ENCODE assay signal across 15 mouse cellular contexts in genomic region chr13:120196189-120196821, GRCm38 (mm10). TPM values are rescaled to one million over a fixed set of nuclear protein-coding genes. Genes with fewer than 3 reads are reported as not detected.
"Had no signal": no experiment of that assay in that cellular context is flagged by ENCODE, and none has a peak within 500 bp of the region (broad histone marks: within the 10 kb centered on the region; RNA-seq: fewer than 3 reads in every experiment).

No protein-coding gene starts in this region.

RNA-seq across cellular contexts. Expression of gene Gm21762, which starts 19.4 kb away (rescaled TPM):
- total RNA-seq: midbrain, postnatal 0 days had no signal
- polyA plus RNA-seq: liver, embryonic 14.5 days; liver, embryonic 16.5 days; lung, embryonic 14.5 days; lung, embryonic 16.5 days; midbrain, embryonic 11.5 days; midbrain, embryonic 13.5 days; midbrain, embryonic 15.5 days; midbrain, postnatal 0 days; myocyte; neural tube, embryonic 11.5 days; neural tube, embryonic 13.5 days; neural tube, embryonic 15.5 days; stomach, embryonic 14.5 days; stomach, embryonic 16.5 days had no signal

RNA-seq across cellular contexts. Expression of gene Gm21818, which starts 24.1 kb away (rescaled TPM):
- total RNA-seq: midbrain, postnatal 0 days had no signal
- polyA plus RNA-seq: liver, embryonic 14.5 days; liver, embryonic 16.5 days; lung, embryonic 14.5 days; lung, embryonic 16.5 days; midbrain, embryonic 11.5 days; midbrain, embryonic 13.5 days; midbrain, embryonic 15.5 days; midbrain, postnatal 0 days; myocyte; neural tube, embryonic 11.5 days; neural tube, embryonic 13.5 days; neural tube, embryonic 15.5 days; stomach, embryonic 14.5 days; stomach, embryonic 16.5 days; thymus, postnatal 0 days had no signal

RNA-seq across cellular contexts. Expression of gene Gm21731, which starts 42.6 kb away (rescaled TPM):
- total RNA-seq: midbrain, postnatal 0 days had no signal
- polyA plus RNA-seq: liver, embryonic 14.5 days; liver, embryonic 16.5 days; lung, embryonic 14.5 days; lung, embryonic 16.5 days; midbrain, embryonic 11.5 days; midbrain, embryonic 13.5 days; midbrain, embryonic 15.5 days; midbrain, postnatal 0 days; myocyte; neural tube, embryonic 11.5 days; neural tube, embryonic 13.5 days; neural tube, embryonic 15.5 days; stomach, embryonic 14.5 days; stomach, embryonic 16.5 days; thymus, postnatal 0 days had no signal

RNA-seq across cellular contexts. Expression of gene Gm20767, which starts 56.3 kb away (rescaled TPM):
- total RNA-seq: midbrain, postnatal 0 days had no signal
- polyA plus RNA-seq: liver, embryonic 14.5 days; liver, embryonic 16.5 days; lung, embryonic 14.5 days; lung, embryonic 16.5 days; midbrain, embryonic 11.5 days; midbrain, embryonic 13.5 days; midbrain, embryonic 15.5 days; midbrain, postnatal 0 days; myocyte; neural tube, embryonic 11.5 days; neural tube, embryonic 13.5 days; neural tube, embryonic 15.5 days; stomach, embryonic 14.5 days; stomach, embryonic 16.5 days; thymus, postnatal 0 days had no signal
